Comparison of ENCODE assay signal across 8 mouse cellular contexts in genomic region chr7:103813766-103814165, GRCm38 (mm10). TPM values are rescaled to one million over a fixed set of nuclear protein-coding genes. Genes with fewer than 3 reads are reported as not detected.
DNase-seq lines count a peak whose midpoint lies in the region; ATAC-seq and TF ChIP-seq lines count a peak whose summit lies in the region.

TSS of gene Hbb-bt (minus strand) at chr7:103813996.

- H3K4me1 ChIP-seq in kidney, adult 2 months (ENCODE audit: control insufficient read depth, insufficient read depth, low read length), result no peaks in the 10 kb centered on the region
- H3K4me1 ChIP-seq in brown adipose tissue, adult 24 weeks (ENCODE audit: control insufficient read depth, insufficient read depth, insufficient read length, low read length), result no peaks in the 10 kb centered on the region
- H3K4me1 ChIP-seq in midbrain, embryonic 15.5 days, result no peaks in the 10 kb centered on the region

- TF ChIP-seq CTCF in kidney, adult 2 months (conservative IDR thresholded peaks at IDR 0.05; ENCODE audit: insufficient read depth, insufficient read length, low read depth, low read length), result no peak

- no peak for DNase-seq in kidney, adult 2 months
- DNase-seq in kidney, postnatal 36 days, result no peak
- no peak for DNase-seq in gonadal fat pad, adult 2 months (ENCODE audit: low read depth)
- DNase-seq in layer of hippocampus, postnatal 25 days (ENCODE audit: extremely low spot score in 1 of 2, low spot score in 1 of 2), result no peak
- no peak for DNase-seq in embryo, embryonic 10.5 days (ENCODE audit: low spot score)

- TF ChIP-seq POLR2A in kidney, adult 2 months (IDR thresholded peaks at IDR 0.05; ENCODE audit: low read depth, low read length), result no peak

- no peak within 1 kb of the TSS for H3K4me3 ChIP-seq in kidney, adult 2 months (ENCODE audit: insufficient read depth, low read depth, low read length)
- no peak within 1 kb of the TSS for H3K4me3 ChIP-seq in brown adipose tissue, adult 24 weeks (ENCODE audit: insufficient read depth, low read depth, low read length)
- no peak within 1 kb of the TSS for H3K4me3 ChIP-seq in midbrain, embryonic 15.5 days

- H3K4me2 ChIP-seq in midbrain, embryonic 15.5 days, result no peak within 1 kb of the TSS

- no peaks in the 10 kb centered on the region for H3K27me3 ChIP-seq in kidney, adult 2 months (replicated peaks; ENCODE audit: control insufficient read depth, insufficient read depth, low read length)
- H3K27me3 ChIP-seq in midbrain, embryonic 15.5 days (replicated peaks), result no peaks in the 10 kb centered on the region

- no peaks in the 10 kb centered on the region for H3K9me3 ChIP-seq in midbrain, embryonic 15.5 days

- H3K27ac ChIP-seq in kidney, adult 2 months (ENCODE audit: insufficient read depth, low read depth, low read length), result no peak within 1 kb of the TSS
- H3K27ac ChIP-seq in brown adipose tissue, adult 24 weeks (replicated peaks; ENCODE audit: low read depth, low read length), result no peak within 1 kb of the TSS
- H3K27ac ChIP-seq in midbrain, embryonic 15.5 days, result no peak within 1 kb of the TSS

- no peak for ATAC-seq in midbrain, embryonic 15.5 days (replicated peaks)
- ATAC-seq in cerebellum, adult (ENCODE audit: insufficient number of reproducible peaks, low FRiP score, low TSS enrichment), result no peak

- WGBS in kidney, adult 2 months, result 82% methylated on average over 3 of the region's 3 CpGs
- WGBS in midbrain, embryonic 15.5 days, result 80% methylated on average over 3 of the region's 3 CpGs

- no peaks in the 10 kb centered on the region for H3K36me3 ChIP-seq in kidney, adult 2 months (ENCODE audit: control insufficient read depth, insufficient read depth, low read length)
- no peaks in the 10 kb centered on the region for H3K36me3 ChIP-seq in midbrain, embryonic 15.5 days (replicated peaks)

- no peak within 1 kb of the TSS for H3K9ac ChIP-seq in midbrain, embryonic 15.5 days

RNA-seq across cellular contexts. Expression of gene Hbb-bt, which starts in this region (rescaled TPM):
- polyA plus RNA-seq in kidney, adult 2 months (2012; rRNA removed), result 323 and 441 TPM in 2 replicates
- polyA plus RNA-seq in brown adipose tissue, adult 24 weeks (2012; ENCODE audit: insufficient read depth, insufficient read length, missing spikeins), result 87.6 and 749 TPM in 2 replicates
- 189 and 481 TPM in 2 replicates for polyA plus RNA-seq in gonadal fat pad, adult 2 months (2012; rRNA removed)
- total RNA-seq in layer of hippocampus, postnatal 25 days (2021), result 10 to 100 TPM; 73.9 to 75.8 TPM
- 1,363 and 1,680 TPM in 2 replicates for polyA plus RNA-seq in midbrain, embryonic 15.5 days (2015; fragmentation: Nextera tagmentation; extraction: Ambion mirVana)
